Mouse (Mus musculus) granulocyte monocyte progenitor cell, adult 5-6 weeks (primary cell): ENCODE results near the gene Ibsp. TPM values are rescaled to one million over a fixed set of nuclear protein-coding genes. Genes with fewer than 3 reads are reported as not detected.

Experiments
- ATAC-seq: replicated peaks from 2 replicates; pipeline ENCODE4 v1.8.0; 2016; ENCODE audit warnings: mild to moderate bottlenecking, moderate TSS enrichment, inconsistent platforms; ENCODE audit not compliant: poor library complexity, severe bottlenecking
- total RNA-seq, 2 experiments: library from RNA; stranded (forward) in 1 of 2; stranded (reverse) in 1 of 2; fragments of 200-712, 200-1000 nt in 1 of 2; fragments of >200 nt in 1 of 2; fragmentation: Nextera tagmentation in 1 of 2; gene quantifications; 2 replicates each; pipeline ENCODE4 v1.2.3; 2014 to 2017

Gene Ibsp
- total RNA-seq, 2 experiments from 2014 or later, result 1.0 TPM; not detected in 1

- ATAC-seq, result peak; percentile 82
Measured at GRCm38 (mm10) chr5:104339706-104340512, 40.9 kb downstream of the Ibsp start.

- ATAC-seq, result no peak
Measured at GRCm38 (mm10) chr5:104340513-104340829, 41.5 kb downstream of the Ibsp start.

DNA sequence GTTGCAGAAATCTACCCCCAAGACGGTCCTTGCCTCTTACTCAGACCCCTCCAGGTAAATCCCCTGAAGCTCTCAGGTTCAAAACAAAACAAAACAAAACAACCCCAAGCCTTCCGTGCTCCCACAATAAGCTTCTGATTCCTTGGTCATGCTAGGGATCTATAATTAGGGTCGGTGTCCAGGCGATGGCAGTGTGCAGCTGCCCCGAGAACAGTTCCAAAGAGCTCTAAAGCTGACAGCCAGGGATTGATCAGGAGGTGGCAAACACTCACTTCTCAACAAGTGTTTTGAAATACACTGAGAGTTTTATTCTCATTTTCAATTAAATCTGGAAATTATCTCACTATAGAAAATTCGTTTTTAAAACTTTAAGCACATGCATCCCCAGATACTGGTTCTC is 43.9 kb downstream of the Ibsp start:
- ATAC-seq, result no peak

DNA sequence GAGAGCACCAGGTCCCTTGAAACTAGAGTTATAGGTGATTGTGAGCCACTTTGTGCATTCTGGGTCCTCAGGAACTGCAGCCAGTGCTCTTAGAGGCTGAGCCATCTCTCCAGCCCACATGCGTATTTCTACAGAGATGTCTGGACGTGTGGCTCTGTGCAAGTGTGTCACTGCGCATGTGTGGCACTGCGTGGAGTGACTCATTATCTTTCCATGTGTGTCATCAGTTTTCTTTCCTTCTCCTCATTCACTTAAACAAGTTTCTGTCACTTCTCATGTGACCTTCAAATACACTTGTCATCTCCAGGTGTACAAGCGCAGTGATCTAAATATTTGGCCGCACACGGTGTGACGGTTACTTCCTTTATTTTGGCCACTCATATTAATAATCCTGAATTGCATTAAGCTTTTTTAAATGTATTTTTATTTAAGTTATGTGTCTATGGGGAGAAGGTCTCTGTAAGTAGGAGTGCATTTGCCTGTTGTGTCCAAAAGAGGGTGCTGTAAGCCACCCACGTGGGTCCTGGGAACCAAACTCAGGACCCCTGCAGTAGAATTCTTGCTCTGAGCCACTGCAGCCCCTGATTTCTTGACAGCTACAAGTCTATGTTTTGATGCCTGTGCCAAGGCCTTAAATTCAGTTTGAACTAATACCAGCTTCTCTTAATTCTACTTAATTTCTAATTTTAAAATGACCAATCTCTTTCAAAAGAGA is 45.7 kb downstream of the Ibsp start:
- peak; percentile 73 for ATAC-seq

GRCm38 (mm10) chr5:104345241-104345630 is 46.3 kb downstream of the Ibsp start:
- peak; percentile 68 for ATAC-seq

GRCm38 (mm10) chr5:104351041-104351440 is 52.1 kb downstream of the Ibsp start:
- no peak for ATAC-seq

DNA sequence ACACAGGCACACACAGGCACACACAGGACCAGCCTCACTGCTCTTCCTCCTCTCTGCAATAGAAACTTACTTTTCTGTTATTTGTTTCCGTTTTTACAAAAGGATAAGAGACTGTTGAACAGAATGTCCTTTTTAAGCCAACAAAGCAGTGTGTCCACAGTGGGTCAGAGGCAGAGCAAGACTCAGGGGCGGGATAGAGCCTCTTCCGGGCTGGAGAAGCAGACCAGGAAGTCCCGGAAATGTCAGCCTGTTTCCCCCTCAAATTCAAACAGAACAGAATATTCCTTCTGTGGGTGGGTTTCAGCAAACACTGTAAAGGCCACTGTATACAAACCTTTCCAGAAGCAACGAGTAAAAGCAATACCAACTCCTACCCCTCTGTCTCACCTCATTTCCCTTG is 52.9 kb downstream of the Ibsp start:
- ATAC-seq, result peak; percentile 67

DNA sequence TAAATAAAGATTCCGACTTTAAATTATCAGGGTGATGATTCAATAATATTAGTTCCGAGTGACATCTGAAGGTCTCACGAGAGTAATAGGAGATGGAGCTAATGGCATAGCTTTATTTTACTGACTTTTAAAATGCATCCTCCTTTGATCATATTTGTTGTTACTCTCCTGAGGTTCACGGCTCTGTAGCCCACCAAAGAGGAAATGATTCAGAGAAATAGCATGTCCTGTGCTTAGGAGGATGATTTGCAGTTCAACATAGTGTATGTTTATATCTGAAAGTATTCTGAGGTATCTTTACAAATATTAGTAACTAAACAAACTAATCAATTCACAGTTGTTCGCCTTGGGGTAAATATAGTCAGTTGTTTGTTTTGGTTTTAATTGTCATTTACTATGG is 58.6 kb downstream of the Ibsp start:
- ATAC-seq, result no peak

DNA sequence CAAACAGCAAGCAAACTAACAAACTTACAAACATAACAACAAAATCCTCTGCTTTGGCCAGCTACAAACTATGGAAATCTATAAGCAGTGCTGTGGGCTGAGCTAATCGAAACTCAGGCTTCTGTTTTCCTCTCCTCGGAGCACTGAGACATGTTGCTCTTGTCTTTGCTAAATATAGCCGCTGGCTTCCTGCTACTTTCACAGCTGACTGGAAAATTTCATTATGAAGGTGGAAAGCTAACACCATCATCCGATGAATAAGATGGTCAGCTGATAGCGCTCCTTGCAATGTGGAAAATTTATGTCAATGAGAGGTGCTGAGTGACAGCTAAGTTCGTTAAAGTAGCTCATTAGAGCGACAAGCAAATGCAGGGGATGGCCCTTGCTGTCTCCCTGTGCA is 59.6 kb downstream of the Ibsp start:
- ATAC-seq, result peak; percentile 84

DNA sequence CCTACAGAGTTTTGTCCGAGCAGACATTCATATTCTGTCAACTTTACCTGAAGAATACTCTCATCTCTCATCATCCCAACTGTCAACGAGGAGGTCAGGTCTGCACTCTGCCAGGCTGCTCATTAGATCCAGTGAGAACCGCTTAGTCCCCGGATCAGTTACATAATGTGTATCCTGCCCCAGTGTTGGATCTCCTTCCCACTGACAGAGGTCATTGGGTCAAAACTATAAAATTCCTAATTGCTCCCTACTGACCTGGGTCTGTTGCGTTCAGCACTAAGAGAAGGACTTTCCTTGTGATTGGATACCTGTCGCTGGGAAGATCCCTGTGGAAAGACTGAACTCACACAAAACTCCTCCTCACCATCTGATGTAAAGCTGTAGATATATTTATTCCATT is 60.3 kb downstream of the Ibsp start:
- no peak for ATAC-seq

Other genes with a start within 250 kb of the Ibsp start
- not detected in 2 replicates for gene Gm17660, start 221.6 kb upstream of the Ibsp start, total RNA-seq (2014; fragmentation: Nextera tagmentation)
- not detected in 2 replicates for gene Gm17660, start 221.6 kb upstream of the Ibsp start, total RNA-seq (2017)
- not detected in 2 replicates for gene Sparcl1, start 185.4 kb upstream of the Ibsp start, total RNA-seq (2014; fragmentation: Nextera tagmentation)
- gene Sparcl1, start 185.4 kb upstream of the Ibsp start, total RNA-seq (2017), result not detected in 2 replicates
- gene Dspp, start 128.5 kb upstream of the Ibsp start, total RNA-seq (2014; fragmentation: Nextera tagmentation), result not detected in 2 replicates
- not detected in 2 replicates for gene Dspp, start 128.5 kb upstream of the Ibsp start, total RNA-seq (2017)
- not detected in 2 replicates for gene Dmp1, start 96.6 kb upstream of the Ibsp start, total RNA-seq (2014; fragmentation: Nextera tagmentation)
- not detected in 2 replicates for gene Dmp1, start 96.6 kb upstream of the Ibsp start, total RNA-seq (2017)
- gene Mepe, start 26.2 kb downstream of the Ibsp start, total RNA-seq (2014; fragmentation: Nextera tagmentation), result not detected in 2 replicates
- gene Mepe, start 26.2 kb downstream of the Ibsp start, total RNA-seq (2017), result not detected in 2 replicates
- 3.7 and 6.6 TPM in 2 replicates for gene Spp1, start 135.9 kb downstream of the Ibsp start, total RNA-seq (2014; fragmentation: Nextera tagmentation)
- gene Spp1, start 135.9 kb downstream of the Ibsp start, total RNA-seq (2017), result 2.3 and 14.9 TPM in 2 replicates
- 4.3 and 4.8 TPM in 2 replicates for gene Pkd2, start 160.3 kb downstream of the Ibsp start, total RNA-seq (2014; fragmentation: Nextera tagmentation)
- 3.5 TPM in 2 replicates for gene Pkd2, start 160.3 kb downstream of the Ibsp start, total RNA-seq (2017)
- gene BC005561, start 209.2 kb downstream of the Ibsp start, total RNA-seq (2014; fragmentation: Nextera tagmentation), result 14.7 and 15.2 TPM in 2 replicates
- gene BC005561, start 209.2 kb downstream of the Ibsp start, total RNA-seq (2017), result 11.5 and 16.8 TPM in 2 replicates